Mouse (Mus musculus) forebrain, embryonic 13.5 days (tissue): Measurements from ENCODE around the gene Tomm40l. TPM values are rescaled to one million over a fixed set of nuclear protein-coding genes. Genes with fewer than 3 reads are reported as not detected.

ENCODE experiments used
- ATAC-seq: fragments of 200-750 bp; cut with Nextera tagmentation; 2 replicates; pipeline ENCODE4 v1.8.0; 2017
- H3K27ac ChIP-seq: fragments of 300-500 bp; sonication (generic); 2 replicates; pipeline ENCODE4 v1.5.1; 2015; ENCODE audit warnings: inconsistent platforms, mild to moderate bottlenecking, moderate library complexity
- H3K27me3 ChIP-seq: fragments of 300-500 bp; sonication (generic); 2 replicates; pipeline ENCODE4 v1.6.1; 2015; ENCODE audit warnings: mild to moderate bottlenecking, inconsistent platforms
- H3K36me3 ChIP-seq: fragments of 300-500 bp; sonication (generic); 2 replicates; pipeline ENCODE4 v1.6.1; 2015; ENCODE audit warnings: mild to moderate bottlenecking, inconsistent platforms; ENCODE audit not compliant: poor library complexity, severe bottlenecking
- H3K4me1 ChIP-seq: fragments of 300-500 bp; sonication (generic); 2 replicates; pipeline ENCODE4 v1.6.1; 2015; ENCODE audit warnings: inconsistent platforms
- H3K4me2 ChIP-seq: fragments of 300-500 bp; sonication (generic); 2 replicates; pipeline ENCODE4 v1.6.1; 2015; ENCODE audit warnings: inconsistent platforms, mild to moderate bottlenecking, moderate library complexity
- H3K4me3 ChIP-seq: fragments of 300-500 bp; sonication (generic); 2 replicates; pipeline ENCODE4 v1.5.1; 2015; ENCODE audit warnings: mild to moderate bottlenecking, inconsistent platforms
- H3K9ac ChIP-seq: fragments of 300-500 bp; sonication (generic); 2 replicates; pipeline ENCODE4 v1.6.1; 2015; ENCODE audit warnings: mild to moderate bottlenecking, inconsistent platforms
- H3K9me3 ChIP-seq: fragments of 300-500 bp; sonication (generic); replicated peaks from 2 replicates; pipeline ENCODE4 v1.6.1; 2016; ENCODE audit warnings: inconsistent platforms
- WGBS: fragments of 180-500 bp; shearing (Covaris S2); methylation state at CpG from one replicate; pipeline ENCODE4 v1.1.7; 2015; 5-methylcytosine and 5-hydroxymethylcytosine counted together
- polyA plus RNA-seq: library from polyadenylated mRNA; unstranded; fragments of >200 nt; fragmentation: Nextera tagmentation; extraction: Ambion mirVana; gene quantifications from 2 replicates; pipeline ENCODE4 v1.2.1, GENCODE M21; 2015

Tomm40l gene
- polyA plus RNA-seq, 1 experiment from 2014 or later: 33.8 TPM

DNA sequence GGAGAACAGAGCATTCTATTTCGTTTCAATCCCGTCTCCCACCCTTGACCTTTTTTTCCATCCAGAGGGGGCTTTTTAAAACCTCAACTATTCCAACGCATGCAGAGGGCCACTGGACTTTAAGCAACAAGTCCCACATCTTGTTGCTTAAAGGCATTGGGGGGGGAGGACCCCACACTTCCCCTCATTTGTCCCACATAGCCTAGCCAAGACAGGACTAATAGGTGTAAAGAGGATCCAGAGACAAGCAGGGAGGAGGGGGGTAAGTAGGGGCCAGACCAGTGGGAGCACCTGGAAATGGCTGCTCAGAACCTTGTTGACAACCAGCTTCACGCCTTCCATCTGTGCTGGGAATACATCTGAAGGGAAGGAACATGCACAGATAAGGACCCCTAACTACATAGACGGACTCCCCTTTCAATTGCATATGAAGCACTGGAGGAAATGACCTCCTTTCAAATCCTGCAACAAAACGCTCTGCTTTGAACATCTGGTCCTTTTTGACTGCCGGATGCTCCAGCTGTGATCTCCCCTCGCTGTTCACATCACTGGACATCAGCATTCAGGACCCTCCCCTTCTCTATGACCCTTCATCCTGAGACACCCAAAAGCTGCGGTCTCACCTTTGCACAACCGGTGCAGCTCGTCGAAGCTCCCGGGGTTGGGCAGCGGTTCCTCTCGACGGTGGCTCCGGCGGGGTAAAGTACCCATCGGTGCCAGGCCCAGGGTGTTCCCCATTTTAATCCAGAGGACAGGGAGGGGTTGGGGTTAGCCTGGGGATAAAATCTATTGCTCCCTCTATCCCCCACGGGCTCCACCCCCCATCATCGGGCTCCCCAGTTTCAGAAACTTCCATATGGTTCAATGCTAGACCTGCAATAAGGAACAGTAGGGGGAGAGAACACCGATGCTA is 777 bp downstream of the Tomm40l start:
- no peaks in the 10 kb centered on the region for H3K27me3 ChIP-seq
- H3K27ac ChIP-seq: no peak overlapping the region
- peak overlapping the region; percentile 58 for H3K4me3 ChIP-seq
- H3K9ac ChIP-seq: peak overlapping the region; percentile 63
- H3K4me1 ChIP-seq: peaks cover 18% of the 10 kb centered on the region
- no peak; the same call in 1 of the 2 replicates for ATAC-seq
- H3K4me2 ChIP-seq: peak overlapping the region; percentile 89
- 7% methylated on average over 22 of the region's 22 CpGs for WGBS
- H3K36me3 ChIP-seq: peaks cover 26% of the 10 kb centered on the region
- no peaks in the 10 kb centered on the region for H3K9me3 ChIP-seq

DNA sequence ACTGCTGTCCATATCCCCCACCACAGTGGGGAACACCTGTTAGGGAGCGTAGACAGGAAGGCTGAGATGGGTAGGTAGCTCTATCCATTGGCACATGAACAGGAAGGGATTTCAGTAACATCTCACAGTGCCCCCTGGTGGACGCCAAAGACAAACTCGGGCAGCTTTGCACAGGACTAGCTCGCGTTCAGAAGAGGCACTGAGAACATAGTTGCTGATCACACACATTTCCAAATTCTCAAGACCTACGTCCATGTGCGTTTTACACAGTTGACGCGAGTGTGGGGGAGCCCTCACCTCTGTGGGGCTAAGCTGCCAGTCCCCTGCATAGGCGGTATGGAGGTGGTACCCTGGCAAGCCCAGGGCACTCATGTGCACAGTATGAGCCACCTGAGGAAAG is 1.4 kb downstream of the Tomm40l start:
- no peak overlapping the region for H3K9ac ChIP-seq
- H3K36me3 ChIP-seq: peaks cover 26% of the 10 kb centered on the region
- peaks cover 18% of the 10 kb centered on the region for H3K4me1 ChIP-seq
- no peak overlapping the region for H3K27ac ChIP-seq
- WGBS: 5% methylated on average over 10 of the region's 10 CpGs
- ATAC-seq: peak; percentile 9; the same call in 1 of the 2 replicates
- no peaks in the 10 kb centered on the region for H3K27me3 ChIP-seq
- peak overlapping the region; percentile 89 for H3K4me2 ChIP-seq
- H3K4me3 ChIP-seq: peak overlapping the region; percentile 58; the same call in 1 of the 2 replicates
- H3K9me3 ChIP-seq: no peaks in the 10 kb centered on the region

DNA sequence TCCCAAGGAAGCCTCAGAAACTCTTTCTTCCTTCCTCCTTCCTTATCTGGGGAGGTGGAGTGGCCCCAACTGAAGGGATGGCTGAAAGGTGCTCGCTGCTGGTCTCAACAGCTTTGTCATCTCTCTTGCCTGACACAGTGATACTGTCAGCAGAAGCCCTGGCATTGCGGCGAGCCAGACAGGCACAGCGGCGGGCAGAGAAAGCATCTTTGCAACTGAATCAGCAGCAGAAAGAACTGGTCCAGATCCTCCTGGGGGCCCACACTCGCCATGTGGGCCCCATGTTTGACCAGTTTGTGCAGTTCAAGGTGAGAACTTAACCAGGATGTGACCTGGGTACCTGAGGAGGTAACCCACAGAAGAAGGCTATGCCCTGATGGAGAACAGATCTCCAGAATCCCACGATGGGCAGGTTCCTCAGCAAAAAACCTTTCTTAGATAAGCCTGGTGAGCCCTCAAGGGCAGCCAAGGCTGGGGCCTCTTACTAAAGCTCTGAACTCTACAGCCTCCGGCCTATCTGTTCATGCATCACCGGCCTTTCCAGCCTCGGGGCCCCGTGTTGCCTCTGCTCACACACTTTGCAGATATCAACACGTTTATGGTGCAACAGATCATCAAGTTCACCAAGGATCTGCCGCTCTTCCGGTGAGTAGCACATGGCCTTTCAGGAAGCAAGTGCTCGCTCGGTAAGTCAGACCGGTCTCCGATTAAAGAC is 5.9 kb downstream of the Tomm40l start:
- H3K9me3 ChIP-seq: no peaks in the 10 kb centered on the region
- no peak overlapping the region for H3K4me2 ChIP-seq
- no peak overlapping the region for H3K27ac ChIP-seq
- peaks cover 6% of the 10 kb centered on the region for H3K4me1 ChIP-seq
- no peak for ATAC-seq
- H3K9ac ChIP-seq: no peak overlapping the region
- H3K27me3 ChIP-seq: no peaks in the 10 kb centered on the region
- no peak overlapping the region for H3K4me3 ChIP-seq
- H3K36me3 ChIP-seq: peaks cover 26% of the 10 kb centered on the region
- WGBS: 92% methylated on average over 18 of the region's 18 CpGs

DNA sequence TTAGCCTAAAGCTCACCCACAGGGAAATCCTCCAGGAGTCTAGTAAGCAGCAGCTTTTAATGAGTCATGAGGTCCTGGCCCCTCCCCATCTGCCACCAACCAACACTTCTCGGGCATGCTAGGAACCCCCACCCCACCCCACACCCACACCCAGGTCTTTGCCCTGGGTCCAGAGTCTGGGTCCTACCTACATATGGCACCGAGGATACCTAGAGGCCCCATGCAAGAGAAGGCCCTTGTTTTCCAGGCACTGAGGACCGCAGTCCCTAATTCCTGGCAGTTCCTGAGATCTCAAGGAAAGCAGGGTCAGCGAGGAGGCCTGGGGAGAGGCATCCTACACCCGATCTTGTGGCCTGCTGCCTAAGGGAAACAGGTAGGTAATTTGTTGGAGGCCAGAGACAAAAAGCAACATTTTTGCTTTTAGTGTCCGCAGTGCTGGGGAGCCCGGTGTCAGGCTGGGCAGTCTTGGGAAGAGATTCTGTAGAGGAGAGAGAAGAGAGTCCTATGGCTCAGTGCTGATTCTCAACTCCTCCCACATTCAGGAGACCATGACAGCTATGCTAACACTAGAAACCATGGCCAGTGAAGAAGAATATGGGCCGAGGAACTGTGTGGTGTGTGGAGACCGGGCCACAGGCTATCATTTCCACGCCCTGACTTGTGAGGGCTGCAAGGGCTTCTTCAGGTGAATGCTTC is 8.4 kb downstream of the Tomm40l start, which contains the start of gene Nr1i3:
Gene Nr1i3, plus strand, starts transcription at position 170 of the 696 bp plus-strand sequence.
- H3K9ac ChIP-seq: no peak within 1 kb of the TSS
- peaks cover 9% of the 10 kb centered on the region for H3K36me3 ChIP-seq
- no peak within 1 kb of the TSS for H3K4me3 ChIP-seq
- H3K9me3 ChIP-seq: no peaks in the 10 kb centered on the region
- no peak within 1 kb of the TSS for H3K27ac ChIP-seq
- WGBS: 68% methylated on average over 10 of the region's 10 CpGs
- no peaks in the 10 kb centered on the region for H3K27me3 ChIP-seq
- no peaks in the 10 kb centered on the region for H3K4me1 ChIP-seq
- no peak for ATAC-seq
- H3K4me2 ChIP-seq: no peak within 1 kb of the TSS

DNA sequence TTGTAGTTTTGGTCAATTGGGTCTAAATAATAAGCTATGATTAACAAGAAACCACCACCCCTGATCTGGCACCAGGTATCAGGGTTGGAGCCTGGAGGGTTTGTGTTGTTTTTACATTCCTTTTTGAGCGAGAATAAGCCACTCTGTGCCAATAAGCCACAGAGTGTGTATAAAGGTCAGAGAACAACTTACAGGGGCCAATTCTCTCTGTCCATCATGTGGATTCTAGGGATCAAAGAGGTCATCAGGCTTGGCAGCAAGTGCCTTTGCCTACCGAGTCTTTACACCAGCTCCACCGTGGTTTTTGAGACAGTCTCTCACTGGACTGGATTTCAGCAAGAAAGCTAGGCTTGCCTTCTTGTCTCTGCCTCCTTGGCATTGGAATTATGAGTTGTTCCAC is 9.5 kb downstream of the Tomm40l start:
- no peaks in the 10 kb centered on the region for H3K27me3 ChIP-seq
- no peak overlapping the region for H3K4me3 ChIP-seq
- no peaks in the 10 kb centered on the region for H3K4me1 ChIP-seq
- no peaks in the 10 kb centered on the region for H3K36me3 ChIP-seq
- no peak overlapping the region for H3K9ac ChIP-seq
- H3K4me2 ChIP-seq: no peak overlapping the region
- WGBS: 52% methylated on average over 3 of the region's 3 CpGs
- H3K27ac ChIP-seq: no peak overlapping the region
- ATAC-seq: no peak
- H3K9me3 ChIP-seq: no peaks in the 10 kb centered on the region

DNA sequence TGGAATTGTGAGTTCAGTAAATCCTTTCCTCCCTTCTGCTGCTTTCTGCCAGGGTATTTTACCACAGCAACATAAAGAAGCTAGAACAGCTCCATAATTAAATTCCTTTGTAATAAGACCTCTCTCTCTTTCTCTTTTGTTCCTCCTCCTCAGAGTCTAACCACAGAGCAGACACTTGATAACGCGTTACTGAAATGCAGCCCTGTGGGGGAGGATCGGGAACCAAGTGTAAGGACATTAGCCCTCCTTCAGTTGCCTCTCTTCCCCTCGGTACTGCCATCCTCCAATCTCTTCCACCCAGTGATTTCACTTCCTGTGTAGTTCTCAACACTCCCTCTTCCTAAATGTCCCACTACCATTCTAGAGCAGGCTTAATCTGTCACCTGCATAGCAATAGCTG is 12.9 kb downstream of the Tomm40l start:
- Histone ChIP-seq H3K9me3 (no peaks in the 10 kb centered on the region), H3K4me3 (no peak overlapping the region), H3K27me3 (no peaks in the 10 kb centered on the region), H3K27ac (no peak overlapping the region), H3K4me2 (no peak overlapping the region), H3K36me3 (no peaks in the 10 kb centered on the region), H3K4me1 (no peaks in the 10 kb centered on the region), H3K9ac (no peak overlapping the region)
- 18% methylated on average over 4 of the region's 4 CpGs for WGBS
- ATAC-seq: no peak

DNA sequence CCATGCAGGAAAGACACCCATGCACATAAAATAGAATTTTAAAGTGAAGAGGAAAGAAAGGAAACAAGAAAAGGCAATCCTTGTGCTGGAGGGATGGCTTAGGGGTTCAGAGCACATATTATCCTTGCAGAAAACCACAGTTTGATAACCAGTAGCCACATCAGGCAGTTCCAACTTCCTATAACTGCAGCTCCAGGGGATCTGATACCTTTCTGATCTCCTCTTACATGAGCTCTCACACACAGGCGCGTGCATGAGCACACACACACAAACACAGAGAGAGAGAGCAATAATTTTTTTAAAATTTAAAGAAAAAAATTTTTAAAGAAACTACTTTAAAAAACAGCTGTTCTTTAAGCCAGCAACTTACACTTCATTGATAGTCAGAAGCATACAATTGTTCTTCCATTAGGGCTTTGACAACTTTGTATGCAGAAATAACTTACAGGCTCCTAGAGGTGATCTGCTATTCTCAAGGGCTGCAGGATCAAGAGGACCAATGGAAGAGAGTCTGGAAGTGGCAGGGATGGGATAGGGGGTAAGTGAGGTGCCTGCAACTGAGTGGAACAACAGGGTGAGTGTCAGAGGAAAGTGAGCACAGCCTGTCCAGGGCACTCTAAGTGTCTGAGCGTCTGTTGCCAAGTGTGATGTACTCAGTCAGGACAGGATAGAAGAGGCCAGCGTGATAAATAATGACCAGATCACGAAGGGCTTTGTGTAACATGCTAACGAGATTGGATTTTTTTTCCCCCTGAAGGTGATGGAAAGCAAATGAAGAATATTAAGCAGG is 16.4 kb downstream of the Tomm40l start:
- Histone ChIP-seq H3K4me1 (no peaks in the 10 kb centered on the region), H3K4me3 (no peak overlapping the region), H3K27me3 (0 out of 2 replicates have a peak, but pooled peaks cover under 1% of the 10 kb centered on the region), H3K27ac (no peak overlapping the region), H3K9me3 (no peaks in the 10 kb centered on the region), H3K9ac (no peak overlapping the region), H3K4me2 (no peak overlapping the region), H3K36me3 (no peaks in the 10 kb centered on the region)
- 55% methylated on average over 6 of the region's 6 CpGs for WGBS
- no peak for ATAC-seq

DNA sequence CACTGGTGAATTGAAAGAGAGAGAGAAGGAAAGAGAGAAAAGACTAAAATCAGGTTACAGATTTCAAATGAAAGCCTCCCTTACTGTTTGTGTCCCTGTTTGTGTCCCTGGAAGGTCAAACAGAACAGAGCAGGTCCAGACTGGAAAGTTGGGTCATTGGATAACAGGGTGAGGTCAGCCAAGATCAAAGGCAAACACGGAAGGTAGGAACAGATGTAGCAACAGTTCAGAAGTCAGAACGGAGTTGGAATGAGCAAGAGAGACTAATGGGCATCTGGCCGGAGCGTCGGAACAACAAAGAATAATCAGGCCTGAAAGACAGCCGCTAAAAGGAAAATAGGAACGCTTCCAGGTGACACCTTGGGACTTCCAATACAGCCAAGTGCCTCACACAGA is 18.1 kb downstream of the Tomm40l start:
- Histone ChIP-seq H3K27me3 (0 out of 2 replicates have a peak, but pooled peaks cover 3% of the 10 kb centered on the region), H3K4me2 (no peak overlapping the region), H3K4me1 (no peaks in the 10 kb centered on the region), H3K9ac (no peak overlapping the region), H3K9me3 (no peaks in the 10 kb centered on the region), H3K4me3 (no peak overlapping the region), H3K27ac (no peak overlapping the region), H3K36me3 (no peaks in the 10 kb centered on the region)
- 69% methylated on average over 7 of the region's 7 CpGs for WGBS
- ATAC-seq: no peak

DNA sequence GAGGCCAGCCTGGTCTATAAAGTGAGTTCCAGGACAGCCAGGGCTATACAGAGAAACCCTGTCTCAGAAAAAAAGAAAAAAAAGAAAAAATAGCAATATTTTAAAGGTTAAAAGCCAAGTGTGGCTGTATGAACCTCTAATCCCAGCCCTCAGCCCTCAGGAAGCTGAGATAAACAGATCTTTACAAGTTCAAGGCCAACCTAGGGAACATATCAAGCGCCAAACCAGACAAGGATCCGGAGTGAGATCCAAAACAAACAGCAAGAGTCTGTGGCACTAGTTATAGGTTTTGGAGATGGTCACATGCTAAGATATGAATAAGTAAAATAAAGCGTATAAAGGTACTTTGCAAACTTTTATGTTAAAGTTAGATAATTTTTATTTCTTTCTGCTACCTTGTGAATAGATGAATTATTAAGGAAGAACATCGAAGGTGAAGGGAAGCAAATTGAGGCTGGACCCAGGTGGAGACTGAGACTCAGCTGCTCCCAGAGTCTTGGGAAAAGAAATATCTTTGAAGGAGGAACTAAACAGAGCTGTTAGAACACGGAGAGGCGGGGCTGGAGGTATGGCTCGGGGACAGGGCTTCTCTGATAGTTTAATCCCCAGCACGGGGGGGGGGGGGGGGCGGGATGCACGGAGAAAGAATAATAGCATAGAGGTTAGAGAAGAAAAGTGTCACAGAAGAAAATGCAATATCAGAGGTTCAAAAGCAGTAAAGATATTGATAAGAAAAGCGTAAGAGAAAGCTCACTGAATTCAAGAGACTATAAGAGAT is 18.7 kb downstream of the Tomm40l start:
- H3K4me3 ChIP-seq: no peak overlapping the region
- H3K9me3 ChIP-seq: no peaks in the 10 kb centered on the region
- H3K27ac ChIP-seq: no peak overlapping the region
- H3K4me1 ChIP-seq: no peaks in the 10 kb centered on the region
- ATAC-seq: no peak
- no peak overlapping the region for H3K4me2 ChIP-seq
- WGBS: 64% methylated on average over 9 of the region's 11 CpGs
- H3K9ac ChIP-seq: no peak overlapping the region
- no peaks in the 10 kb centered on the region for H3K36me3 ChIP-seq
- 0 out of 2 replicates have a peak, but pooled peaks cover 3% of the 10 kb centered on the region for H3K27me3 ChIP-seq

DNA sequence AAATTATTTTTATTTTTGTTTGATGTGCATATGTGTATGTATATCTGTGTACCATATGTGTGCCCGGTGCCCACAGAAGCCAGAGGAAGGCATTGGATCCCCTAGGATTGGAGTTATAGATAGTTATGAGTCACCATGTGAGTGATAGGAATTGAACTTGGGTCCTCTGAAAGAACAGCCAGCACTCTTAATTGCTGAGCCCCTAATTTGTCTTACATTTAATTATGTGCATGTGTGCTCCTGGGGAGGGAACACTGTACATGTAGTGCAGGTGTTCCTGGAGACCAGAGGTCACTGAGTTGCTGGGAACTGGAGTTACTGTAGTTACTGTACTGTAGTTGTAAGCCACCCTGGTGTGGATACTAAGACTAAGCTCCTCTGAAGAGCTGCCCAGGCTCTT is 21.5 kb downstream of the Tomm40l start:
- Histone ChIP-seq H3K27ac (no peak overlapping the region), H3K4me2 (no peak overlapping the region), H3K4me3 (no peak overlapping the region), H3K4me1 (peaks cover 6% of the 10 kb centered on the region), H3K27me3 (peaks cover 21% of the 10 kb centered on the region), H3K9ac (no peak overlapping the region), H3K36me3 (no peaks in the 10 kb centered on the region), H3K9me3 (no peaks in the 10 kb centered on the region)
- 95% methylated on average over 1 of the region's 1 CpGs for WGBS
- ATAC-seq: no peak

DNA sequence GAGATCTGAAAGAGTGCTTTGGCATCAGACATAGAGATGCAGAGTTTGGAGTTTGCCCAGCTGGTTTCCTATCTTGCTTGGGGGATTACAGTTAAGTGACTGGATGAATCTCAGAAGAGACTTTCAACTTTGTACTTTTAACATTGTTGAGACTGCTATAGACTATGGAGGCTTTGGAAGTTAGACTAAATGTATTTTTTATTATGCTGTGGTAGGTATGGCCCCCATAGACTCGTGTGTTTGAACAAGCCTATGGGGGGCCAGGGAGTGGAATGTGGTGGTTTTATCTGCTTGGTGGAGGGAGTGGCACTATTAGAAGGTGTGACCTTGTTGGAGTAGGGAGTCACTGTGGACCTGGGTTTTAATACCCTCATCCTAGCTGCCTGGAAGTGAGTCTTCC is 22.8 kb downstream of the Tomm40l start:
- WGBS: 58% methylated on average over 1 of the region's 1 CpGs
- Histone ChIP-seq H3K4me2 (no peak overlapping the region), H3K27me3 (peaks cover 34% of the 10 kb centered on the region), H3K36me3 (no peaks in the 10 kb centered on the region), H3K27ac (no peak overlapping the region), H3K9ac (no peak overlapping the region), H3K9me3 (no peaks in the 10 kb centered on the region), H3K4me3 (no peak overlapping the region), H3K4me1 (peaks cover 12% of the 10 kb centered on the region)
- ATAC-seq: no peak
